Mouse (Mus musculus): Measurements from ENCODE around the gene Mcat.
A peak's percentile ranks its signal among the peaks of the same experiment; 100 is the strongest.

Gene Mcat

DNA sequence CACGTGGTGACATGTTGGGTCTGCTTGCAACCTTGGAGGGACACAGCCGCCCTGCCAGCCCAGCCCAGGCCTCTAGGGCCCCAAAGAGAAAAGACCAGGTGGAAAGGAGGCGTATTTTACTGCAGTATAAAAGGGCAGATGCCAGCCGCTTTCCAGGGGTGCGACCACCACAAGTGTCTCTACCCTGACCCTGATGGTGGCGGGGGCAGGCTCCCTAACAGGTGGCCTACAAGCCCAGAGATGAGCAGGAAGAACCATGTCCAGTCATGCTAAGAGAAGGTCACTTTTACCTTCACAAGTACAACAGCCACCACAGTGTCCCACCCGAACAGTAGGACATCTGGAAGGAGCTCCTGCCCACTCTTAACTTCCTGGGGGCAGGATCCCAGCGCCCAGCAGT, 12.0 kb upstream of the Mcat start:
- DNase-seq (ENCODE audit: low spot score): no peak

DNA sequence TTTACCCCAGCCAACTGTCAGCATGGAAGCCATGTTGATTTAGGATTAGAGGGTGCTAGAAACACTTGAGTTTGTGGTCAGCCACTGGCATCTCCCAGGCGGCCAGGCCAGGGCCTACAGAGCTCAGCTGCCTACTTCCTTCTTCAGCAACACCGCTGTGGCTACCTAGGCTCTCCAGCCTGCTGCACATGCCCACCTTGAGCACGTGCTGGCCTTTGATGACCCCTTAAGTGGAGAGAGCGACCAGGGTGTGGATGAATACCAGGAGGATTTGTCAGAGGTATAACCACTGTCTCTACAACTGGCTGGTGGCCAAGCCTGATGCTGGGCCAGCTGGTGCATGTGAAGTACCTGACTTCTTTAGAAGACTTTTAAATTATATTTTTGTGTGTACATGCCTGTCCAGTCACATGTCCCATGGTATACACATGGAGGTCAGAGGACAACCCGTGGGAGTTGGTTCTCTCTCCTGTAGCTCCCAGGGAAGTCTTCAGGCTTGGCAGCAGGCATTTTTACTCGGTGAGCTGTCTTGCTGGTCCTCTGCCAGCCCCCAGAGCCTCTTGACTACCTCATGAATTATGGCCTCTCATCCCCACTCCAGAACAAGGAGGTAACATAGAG, 11.3 kb upstream of the Mcat start:
- DNase-seq (ENCODE audit: low spot score): no peak

DNA sequence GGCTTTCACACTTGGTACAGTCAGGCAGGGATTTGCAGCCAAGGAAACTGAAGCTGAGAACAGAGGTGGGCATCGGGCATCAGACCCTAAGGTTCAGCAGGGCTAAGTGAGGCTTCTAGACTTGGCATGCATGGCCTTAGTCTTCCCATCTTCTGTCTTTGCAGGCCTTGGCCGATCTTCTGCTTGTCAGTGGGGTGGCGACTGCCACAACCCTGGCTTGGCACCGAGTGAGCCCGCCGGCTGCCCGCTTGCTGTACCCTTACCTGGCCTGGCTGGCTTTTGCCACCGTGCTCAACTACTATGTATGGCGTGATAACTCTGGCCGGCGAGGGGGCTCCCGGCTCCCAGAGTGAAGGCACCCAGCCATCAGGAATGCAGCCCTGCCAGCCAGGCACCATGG, 10.0 kb upstream of the Mcat start:
- no peak for DNase-seq (ENCODE audit: low spot score)

DNA sequence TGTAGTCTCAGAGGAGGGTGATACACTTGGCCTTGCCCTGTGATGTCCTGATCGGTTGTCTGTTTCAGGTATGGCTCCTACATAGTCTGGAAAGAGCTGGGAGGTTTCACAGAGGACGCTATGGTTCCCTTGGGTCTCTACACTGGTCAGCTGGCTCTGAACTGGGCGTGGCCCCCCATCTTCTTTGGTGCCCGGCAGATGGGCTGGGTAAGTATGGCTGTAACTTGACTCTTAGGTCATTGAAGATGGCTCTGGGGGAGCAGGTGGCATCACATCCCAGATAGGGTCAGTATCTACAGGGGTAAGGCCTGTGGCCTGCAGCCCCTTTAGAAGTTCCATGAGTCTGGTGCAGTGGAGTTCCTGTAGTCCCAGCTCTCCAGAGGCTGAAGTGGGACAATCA, 8.5 kb upstream of the Mcat start:
- no peak for DNase-seq (ENCODE audit: low spot score)

DNA sequence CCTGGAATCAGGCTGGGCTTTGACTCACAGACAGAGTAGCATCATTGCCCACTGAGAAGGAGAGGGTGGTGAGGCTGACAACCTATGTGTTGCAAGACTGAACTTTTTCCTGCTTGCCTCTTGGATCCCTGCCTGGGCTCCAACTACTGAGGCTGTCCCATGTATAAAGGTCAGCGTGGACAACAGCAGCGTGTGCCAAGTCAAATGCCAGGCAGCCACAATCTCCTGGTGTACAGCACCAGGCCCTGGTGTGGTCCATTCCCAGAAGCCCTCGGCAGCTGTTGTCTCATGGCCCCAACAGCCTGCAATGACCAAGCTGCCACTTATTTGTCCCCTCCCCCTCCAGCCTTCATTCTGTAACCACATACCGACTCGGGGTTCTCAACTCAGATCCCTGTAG, 8.0 kb upstream of the Mcat start:
- no peak for DNase-seq (ENCODE audit: low spot score)

DNA sequence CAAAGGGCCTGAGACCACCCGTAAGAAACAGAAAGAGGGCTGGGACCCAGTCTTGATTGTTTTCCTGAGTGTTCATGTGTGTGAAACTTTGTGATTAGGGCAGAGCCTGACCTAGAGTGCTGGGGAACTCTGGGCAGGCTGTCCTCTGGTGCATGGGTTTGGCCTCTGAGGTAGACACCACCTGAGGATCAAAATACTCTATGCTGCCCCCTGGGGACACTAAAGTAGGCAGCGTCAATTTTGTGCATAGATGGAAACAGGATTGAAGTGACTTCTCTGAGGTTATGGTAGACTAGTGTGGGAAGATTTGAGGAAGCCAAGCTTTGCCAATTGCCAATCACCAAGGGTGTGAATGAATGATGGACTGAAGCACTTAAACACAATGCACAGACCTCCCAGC, 7.1 kb upstream of the Mcat start:
- no peak for DNase-seq (ENCODE audit: low spot score)

DNA sequence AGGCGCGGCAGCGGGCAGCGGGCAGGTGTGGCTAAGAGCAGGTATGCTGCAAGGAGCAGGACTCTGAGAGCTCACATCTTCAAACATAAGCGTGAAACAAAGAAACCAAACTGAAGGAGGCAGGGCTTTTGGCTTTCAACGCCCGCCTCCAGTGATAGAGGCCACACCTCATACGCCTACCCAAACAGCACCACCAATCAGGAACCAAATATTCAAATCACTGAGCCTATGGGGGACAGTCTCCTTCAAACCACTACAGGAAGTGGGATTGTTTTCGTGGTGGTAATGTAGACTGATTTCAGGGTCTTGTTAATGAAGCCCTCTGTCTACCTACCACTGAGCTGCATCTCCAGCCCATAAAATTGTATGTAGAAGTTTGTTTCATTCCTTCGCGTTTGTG, 6.1 kb upstream of the Mcat start:
- DNase-seq (ENCODE audit: low spot score): peak; percentile 54

DNA sequence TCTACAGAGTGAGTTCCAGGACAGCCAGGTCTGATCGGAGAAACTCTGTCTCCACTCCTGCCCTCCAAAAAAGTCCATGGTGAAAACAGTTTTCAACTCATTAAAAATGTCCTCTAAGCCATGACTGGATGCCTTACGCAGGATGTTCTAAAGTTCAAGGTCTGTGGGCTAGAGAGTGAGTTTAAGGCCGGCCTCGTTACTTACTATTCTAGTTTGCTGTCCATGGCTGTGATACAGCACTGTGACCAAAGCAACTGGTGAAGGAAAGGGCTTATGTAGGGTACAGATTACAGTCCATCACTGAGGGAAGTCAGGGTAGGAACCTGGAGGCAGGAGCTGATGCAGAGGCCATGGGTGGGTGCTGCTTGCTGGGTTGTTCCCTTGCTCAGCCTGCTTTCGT, 5.0 kb upstream of the Mcat start:
- DNase-seq (ENCODE audit: low spot score): no peak

DNA sequence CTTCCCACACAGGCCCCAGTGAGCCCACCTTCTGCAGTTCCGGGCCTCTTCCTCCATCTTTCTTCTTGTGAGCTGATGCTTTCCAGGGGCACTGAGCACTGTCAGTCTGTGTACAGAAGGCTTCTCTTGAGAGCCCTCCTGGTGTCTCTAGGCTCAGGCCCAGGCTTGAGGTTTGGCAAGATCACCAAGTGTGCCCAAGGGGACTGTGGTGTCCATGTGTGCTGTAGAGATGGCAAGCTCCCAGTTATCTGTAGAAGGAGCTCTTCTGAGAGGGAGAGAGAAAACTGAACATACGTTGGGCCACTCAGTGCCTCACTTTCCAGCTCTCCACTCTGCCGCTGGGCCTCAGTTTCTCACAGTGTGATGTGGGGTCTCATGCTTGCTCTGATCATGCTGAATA, 4.1 kb upstream of the Mcat start:
- no peak for DNase-seq (ENCODE audit: low spot score)

DNA sequence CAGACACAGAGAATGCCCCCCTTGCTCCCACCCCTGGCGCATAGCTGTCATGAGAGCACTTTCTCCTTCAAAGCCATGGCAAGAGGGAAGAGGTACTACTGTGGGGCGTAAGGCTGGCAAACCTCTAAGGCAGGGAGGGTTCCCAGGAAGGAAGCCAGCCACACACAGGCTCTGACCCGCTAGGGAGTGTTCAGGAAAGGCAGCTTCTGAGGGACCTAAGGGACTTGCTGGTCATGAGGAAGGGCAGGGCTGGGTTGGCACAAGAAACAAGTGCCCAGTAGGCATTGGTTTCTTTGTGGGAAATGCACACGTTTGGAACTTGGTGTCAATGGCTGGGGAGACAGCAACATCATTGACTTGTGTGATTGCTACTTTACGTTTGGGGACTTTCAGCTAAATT, 2.4 kb upstream of the Mcat start:
- DNase-seq (ENCODE audit: low spot score): no peak

DNA sequence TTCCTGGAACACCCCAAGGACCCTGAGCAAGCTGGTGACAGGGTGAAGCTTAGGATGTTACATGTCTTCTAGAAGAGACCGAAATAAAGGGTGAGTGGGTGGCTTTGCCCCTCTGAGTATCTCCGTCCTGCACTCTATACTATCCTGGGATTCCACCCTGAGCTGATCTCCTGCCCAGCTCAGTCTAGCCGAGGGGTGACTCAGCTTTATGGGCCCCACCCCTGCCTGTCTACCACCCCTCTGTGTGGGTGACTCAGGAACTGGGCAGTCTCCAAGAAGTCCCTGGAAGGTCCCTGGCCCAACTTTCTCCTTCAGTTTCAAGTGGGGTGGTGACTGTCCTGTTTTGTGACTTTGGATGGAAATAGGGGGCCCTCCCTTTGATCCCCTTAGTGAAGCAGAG, 1.8 kb upstream of the Mcat start:
- DNase-seq (ENCODE audit: low spot score): no peak

DNA sequence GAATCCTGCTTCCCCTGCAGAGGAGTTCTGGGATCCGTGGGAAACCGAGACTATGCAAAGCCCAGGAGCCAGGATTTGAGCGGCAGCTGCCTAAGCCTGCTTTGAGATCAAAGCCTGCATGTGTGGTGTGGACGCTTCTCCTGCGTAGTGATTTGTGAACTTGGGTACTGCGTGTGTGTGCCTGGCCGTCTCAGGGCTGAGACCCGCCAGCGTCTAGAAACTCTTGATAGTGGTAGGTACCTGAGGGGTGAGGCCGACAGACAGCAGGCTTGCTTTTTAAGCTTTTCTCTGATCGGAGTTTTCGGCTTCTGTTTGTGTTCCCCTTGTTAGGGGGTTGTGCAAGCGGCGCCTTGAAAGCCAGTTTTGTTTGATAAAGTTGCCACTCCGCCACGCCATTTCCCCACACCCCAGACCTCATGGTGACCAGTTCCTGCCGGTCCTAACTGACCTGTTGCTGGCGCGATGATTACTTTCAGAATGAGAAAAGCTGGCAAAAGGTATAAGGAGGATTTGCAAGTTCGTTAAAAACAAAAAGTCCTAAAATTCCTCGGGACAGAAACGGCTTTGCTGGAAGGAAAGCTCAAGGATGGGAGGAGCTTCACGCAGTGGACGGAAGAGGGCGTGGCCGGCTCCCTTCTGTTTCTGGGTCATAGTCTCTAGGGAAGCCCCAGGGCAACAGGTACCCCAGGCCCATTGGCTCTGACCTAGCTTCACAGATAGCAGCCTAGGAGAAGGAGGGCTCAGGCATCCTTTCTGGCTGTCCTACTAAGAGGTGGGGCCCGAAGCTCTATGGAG, 467 bp upstream of the Mcat start:
- DNase-seq (ENCODE audit: low spot score): no peak

DNA sequence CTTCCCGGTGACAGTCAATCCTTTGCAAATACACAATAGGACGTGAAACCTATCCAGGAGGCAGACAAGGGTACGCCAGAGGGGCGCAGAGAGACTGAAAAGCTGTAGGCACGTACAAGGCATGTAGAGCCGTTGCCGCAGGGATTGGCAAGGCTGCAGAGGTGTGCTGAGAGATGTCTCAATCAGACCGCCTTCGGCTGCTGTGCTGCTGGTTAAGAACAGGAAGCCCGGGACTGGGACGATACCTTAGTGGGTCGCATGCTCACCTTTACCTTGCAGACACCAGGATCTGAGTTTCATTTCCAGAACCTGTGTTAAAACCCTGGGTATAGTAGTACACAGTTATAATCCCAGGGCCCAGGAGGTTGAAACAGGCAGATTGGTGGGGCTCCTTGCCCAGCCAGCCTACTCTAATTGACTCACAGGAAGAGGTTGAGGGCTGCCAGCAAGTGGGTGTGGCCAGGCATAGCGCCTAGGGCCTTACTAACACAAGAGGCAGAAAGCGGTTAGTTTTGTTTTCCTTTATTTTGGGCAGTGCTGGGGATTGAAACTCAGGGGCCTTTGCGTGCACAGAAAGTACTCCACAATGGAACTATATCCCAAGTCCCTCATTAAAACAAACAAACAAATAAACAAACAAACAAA, 839 bp downstream of the Mcat start:
- DNase-seq (ENCODE audit: low spot score): peak; percentile 75

DNA sequence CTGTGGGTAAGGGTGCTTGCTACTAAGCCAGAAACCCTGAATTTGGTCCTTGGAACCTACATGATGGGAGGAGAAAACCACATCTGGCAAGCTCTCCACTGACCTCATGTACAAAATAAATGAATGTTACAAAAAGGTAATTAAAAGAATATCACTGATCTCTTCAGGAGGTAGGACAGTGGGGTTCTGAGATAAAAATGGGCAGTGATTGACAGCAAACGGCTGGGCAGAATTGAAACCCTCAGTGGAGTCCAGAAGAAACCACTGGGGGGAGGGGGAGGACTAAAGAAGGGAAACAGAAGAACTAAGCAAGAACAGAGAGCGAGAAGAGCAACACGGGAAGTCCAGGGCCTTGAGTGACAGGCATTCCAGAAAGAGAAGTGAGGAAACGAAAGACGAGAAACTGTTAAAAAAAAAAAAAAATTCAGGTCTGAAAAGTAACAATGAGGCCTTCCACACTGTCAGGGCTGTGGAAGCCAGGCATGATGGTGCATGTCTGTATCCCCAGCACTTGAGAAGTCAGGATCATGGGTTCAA, 2.6 kb downstream of the Mcat start:
- no peak for DNase-seq (ENCODE audit: low spot score)

DNA sequence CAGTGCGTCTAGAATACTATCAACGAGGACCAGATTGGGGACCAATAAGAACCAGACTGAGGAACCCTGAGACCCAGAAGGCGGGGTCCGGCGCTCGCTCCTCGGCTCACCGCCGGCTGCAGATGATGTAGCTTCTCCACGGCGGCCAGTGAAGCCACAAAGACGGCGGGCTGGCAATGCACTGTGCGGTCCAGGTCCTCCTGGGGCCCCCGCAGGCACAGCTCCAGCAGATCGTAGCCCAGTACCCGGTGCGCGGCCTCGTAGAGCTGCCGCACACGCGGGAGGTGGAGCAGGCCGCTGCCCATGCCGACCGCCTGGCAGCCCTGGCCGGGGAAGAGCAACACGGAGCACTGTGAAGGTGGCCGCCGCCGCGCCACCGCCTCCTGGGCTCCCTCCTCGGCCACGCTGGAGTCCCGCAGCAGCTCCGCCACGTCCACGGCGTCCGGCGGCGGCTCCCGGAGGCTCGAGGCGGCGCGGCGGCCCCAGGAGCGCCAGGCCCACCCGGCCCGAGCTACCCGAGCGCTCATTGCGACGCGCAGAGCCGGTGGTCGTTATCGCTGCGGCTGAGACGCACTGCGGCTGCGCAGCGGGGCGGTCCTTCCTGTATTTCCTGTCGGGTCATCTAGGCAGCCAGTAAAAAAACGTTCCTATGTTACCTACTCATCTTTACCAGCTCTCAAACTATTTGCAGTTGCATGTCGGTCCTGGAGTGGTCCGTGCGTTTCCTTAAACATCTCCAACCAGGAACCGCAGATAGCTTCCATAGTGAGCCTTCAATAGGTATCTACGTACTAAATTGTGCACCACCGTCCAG, 8.2 kb downstream of the Mcat start:
- peak; percentile 90 for DNase-seq (ENCODE audit: low spot score)

DNA sequence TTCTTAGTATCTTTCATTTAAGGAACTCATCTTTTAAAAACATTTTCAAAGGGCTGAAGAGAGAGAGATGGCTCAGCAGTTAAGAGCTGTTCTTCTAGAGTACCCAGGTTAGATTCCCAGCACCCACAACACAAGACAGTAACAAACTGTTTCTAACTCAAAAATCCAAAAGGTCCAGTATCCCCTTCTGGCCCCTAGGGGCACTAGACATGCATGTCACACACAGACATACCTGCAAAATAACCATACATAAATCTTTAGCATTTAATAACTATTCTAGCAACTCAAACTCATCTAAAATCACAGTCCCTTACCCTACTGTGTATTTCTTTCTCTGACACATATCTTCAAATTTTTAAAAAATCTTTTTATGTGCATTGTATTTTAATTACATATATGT, 9.8 kb downstream of the Mcat start:
- DNase-seq (ENCODE audit: low spot score): no peak

DNA sequence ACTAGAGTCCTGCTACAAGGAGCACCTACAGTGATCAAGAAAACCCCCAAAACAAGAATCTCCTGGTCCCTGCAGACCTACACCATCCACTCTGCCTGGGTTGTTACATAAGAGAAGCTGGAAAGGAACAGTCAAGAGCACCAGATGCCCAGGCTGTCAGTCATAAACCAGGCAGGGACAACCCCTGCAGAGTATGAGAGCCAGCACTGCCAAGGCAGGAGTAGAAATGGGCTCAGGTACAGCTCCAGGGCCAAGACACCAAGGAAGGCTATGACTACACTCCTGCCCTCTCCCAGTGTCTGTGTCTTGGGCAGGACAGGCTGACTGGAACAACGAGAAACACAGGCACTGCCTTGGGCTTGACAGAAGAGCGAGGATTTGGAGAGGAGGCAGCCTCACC, 13.4 kb downstream of the Mcat start:
- DNase-seq (ENCODE audit: low spot score): no peak

DNA sequence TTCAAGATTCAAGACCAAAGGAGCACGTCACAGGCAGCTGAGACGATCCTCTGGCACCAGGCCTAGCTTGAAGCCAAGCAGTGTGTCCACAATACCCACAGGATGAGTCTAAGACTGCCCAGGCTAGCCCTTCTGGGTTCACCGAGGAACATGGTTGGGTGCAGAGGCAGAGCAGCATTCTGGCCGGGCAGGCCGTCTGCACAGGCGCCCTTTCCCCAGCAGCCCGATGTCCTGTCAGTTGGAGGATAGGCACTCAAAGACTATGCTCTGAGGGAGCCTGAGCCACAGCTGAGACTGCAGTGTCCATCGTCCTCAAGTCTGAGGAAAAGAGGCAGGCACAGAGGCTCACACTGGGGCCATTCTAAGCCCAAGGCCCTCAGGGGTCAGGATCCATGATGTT, 16.4 kb downstream of the Mcat start:
- no peak for DNase-seq (ENCODE audit: low spot score)

DNA sequence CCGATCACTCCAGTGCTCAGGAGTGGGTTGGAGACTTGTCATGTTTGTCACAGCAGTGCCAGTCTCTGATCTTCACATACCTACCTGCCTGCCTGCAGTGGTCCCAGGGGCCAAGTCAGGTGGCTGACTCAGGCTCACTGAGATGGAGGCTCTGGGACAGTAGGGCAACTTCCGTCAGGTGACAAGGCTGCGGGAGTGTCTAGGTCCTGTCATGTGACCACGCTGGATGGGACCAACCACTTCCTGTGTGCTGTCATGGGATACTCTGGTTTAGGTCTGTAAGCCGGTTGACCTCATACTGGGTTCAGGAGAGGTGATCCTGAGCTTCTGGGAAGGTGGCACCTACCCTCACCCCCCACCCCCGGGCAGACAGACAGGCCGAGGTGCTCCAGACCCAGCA, 17.6 kb downstream of the Mcat start:
- DNase-seq (ENCODE audit: low spot score): no peak

DNA sequence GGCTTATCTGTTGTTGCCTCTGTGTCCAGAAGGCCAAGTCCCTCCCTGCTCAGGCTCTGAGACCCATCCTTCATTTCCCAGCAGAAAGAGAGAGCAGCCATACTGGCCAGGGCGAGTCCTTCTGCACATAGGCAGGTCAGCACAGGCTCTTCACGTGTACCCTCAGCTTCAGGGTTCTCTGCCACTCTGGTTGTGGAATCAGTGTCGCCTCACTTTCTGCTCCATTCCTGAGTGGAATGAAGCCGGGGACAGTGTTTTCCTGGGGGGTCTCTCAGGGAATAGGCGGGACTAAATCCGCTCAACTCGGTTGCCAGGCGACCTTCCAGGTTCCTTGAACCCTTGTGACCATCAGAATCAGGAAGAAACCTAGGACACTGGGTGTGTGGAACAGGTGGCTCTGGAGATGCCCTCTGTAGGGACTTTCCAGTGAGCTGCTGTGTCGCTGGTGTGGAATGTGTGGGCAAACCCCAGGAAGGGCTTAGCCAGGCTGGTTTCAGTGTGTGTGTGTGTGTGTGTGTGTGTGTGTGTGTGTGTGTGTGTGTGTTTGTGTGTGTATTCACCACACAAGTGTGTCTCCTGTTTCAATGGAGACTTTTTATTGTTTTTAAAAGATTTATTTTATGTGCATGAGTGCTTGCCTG, 21.8 kb downstream of the Mcat start:
- DNase-seq (ENCODE audit: low spot score): no peak

DNA sequence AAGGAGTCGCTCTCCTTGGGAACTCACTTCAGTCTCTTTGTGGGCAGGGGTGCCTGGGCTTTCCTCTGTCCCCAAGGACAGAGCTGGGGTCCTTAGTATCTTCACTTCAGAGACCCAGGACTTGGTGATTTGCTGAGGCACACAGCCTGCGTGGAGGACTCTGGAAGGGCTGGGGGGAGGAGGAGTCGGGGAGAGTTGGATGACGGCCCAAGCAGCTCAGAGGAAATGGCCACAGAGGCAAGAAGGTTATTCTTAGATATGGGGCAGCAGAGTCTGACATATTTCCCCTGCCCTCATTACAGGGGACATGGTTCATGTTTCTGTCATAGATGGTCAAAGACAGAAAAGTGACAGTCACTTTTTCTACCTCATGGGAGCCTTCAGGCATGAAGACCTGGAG, 23.7 kb downstream of the Mcat start:
- no peak for DNase-seq (ENCODE audit: low spot score)

DNA sequence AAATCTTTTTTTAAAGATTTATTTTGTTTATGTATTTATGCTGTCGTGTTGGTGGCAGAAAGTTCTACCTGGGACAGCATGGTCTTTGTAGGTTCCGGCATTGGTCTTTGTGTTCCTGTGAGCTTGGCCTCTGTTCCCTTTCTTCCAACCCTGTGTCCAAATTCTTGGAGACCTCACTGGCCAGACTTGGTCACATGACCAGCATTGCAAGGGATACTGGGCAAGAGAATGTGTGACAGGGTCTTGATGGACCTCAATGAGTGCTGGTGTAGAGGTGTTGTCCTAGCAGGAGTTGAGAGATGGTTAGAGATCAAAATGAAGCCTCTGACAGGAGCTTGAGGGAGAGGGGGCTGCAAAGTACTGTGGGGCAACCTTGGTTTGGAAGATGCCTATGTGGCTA, 24.7 kb downstream of the Mcat start:
- no peak for DNase-seq (ENCODE audit: low spot score)
